Mouse (Mus musculus): ENCODE data around the gene Asic2. TPM values are rescaled to one million over a fixed set of nuclear protein-coding genes. Genes with fewer than 3 reads are reported as not detected.

The Asic2 gene
- total and polyA plus RNA-seq, 3 experiments, result not detected

DNA sequence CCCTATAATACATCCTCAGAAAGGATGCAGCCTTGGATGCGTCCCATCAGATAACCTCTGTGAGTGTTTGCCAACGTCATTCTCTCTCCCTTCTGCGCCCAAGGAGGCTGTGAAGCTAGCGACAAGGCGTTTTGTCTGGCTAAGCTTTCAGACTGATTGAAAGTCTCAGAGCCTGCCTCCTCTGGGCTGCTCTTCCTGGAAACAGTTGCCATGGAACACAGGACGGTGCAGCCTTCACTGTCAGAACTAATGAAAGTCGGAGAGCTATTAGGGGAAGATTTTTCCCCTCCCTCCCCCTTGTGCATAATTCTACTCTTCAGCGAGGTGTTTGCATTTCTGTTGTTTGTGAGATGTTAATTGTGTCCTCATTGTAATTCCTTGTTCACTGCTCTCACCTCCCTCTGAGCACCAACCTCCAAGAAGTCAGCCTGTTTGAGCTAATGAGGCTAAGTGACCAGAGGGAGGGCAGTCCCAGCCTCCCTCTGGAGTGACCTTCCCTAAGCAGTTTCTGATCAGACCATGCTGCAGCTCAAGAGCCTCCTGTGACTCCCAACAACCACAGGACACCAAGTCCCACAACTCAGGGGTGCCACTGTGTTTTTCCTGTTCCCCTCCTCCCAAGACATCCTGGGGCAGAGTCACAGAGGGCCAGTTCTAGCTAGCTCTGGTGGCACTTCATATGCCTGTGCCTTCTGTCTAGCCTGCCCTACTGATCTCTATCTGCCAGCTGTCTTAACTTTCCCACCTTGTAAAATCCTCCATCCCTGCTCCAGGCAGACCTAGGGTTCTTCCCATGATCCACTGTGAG is 70.5 kb downstream of the Asic2 start:
- Histone ChIP-seq H3K4me1 (ENCODE audit: control insufficient read depth in 1 of 2, insufficient read depth in 2 of 2, low read length in 2 of 2) (no peaks in the 10 kb centered on the region), H3K27ac (ENCODE audit: control insufficient read depth, low read depth, low read length) (no peak overlapping the region), H3K36me3 (ENCODE audit: control insufficient read depth in 1 of 2, insufficient read depth in 2 of 2, low read length in 2 of 2) (no peaks in the 10 kb centered on the region), H3K4me3 (ENCODE audit: control insufficient read depth in 1 of 2, insufficient read depth in 1 of 2, low read depth in 2 of 2, low read length in 2 of 2) (no peak overlapping the region), H3K9ac (ENCODE audit: control insufficient read depth, low read depth, low read length, poor library complexity, severe bottlenecking) (no peak overlapping the region), H3K27me3 (ENCODE audit: control insufficient read depth in 1 of 2, insufficient read depth in 2 of 2, low read length in 2 of 2) (no peaks in the 10 kb centered on the region), H3K79me2 (ENCODE audit: control insufficient read depth, insufficient read depth, low read length, poor library complexity) (no peaks in the 10 kb centered on the region), H3K9me3 (replicated peaks; ENCODE audit: insufficient read depth, low read length) (no peaks in the 10 kb centered on the region)
- no peak for DNase-seq (ENCODE audit: low read depth, low spot score)
- TF ChIP-seq RCOR1 (IDR thresholded peaks at IDR 0.05; ENCODE audit: low read depth, low read length) (no peak), BHLHE40 (IDR thresholded peaks at IDR 0.05; ENCODE audit: borderline replicate concordance, low read depth, low read length) (no peak), JUND (IDR thresholded peaks at IDR 0.05; ENCODE audit: low read depth, low read length) (no peak), MYB (IDR thresholded peaks at IDR 0.05; ENCODE audit: low read depth, low read length) (no peak), TAL1 (IDR thresholded peaks at IDR 0.05; ENCODE audit: low read length) (no peak), RAD21 (IDR thresholded peaks at IDR 0.05; ENCODE audit: low read depth, low read length) (no peak), KAT2A (conservative IDR thresholded peaks at IDR 0.05; ENCODE audit: low read depth, low read length) (no peak), POLR2AphosphoS2 (IDR thresholded peaks at IDR 0.05; ENCODE audit: low read length) (no peak), MYC (IDR thresholded peaks at IDR 0.05; ENCODE audit: low read depth, low read length) (no peak), ZKSCAN1 (IDR thresholded peaks at IDR 0.05; ENCODE audit: low read depth, low read length) (no peak), CHD1 (IDR thresholded peaks at IDR 0.05; ENCODE audit: low read depth, low read length) (no peak), UBTF (IDR thresholded peaks at IDR 0.05; ENCODE audit: borderline replicate concordance, insufficient read depth, low read depth, low read length) (no peak), E2F4 (IDR thresholded peaks at IDR 0.05; ENCODE audit: borderline replicate concordance, low read depth, low read length) (no peak), ELF1 (IDR thresholded peaks at IDR 0.05; ENCODE audit: low read depth, low read length) (no peak), MXI1 (IDR thresholded peaks at IDR 0.05; ENCODE audit: low read depth, low read length) (no peak), ETS1 (IDR thresholded peaks at IDR 0.05; ENCODE audit: low read depth, low read length) (no peak), GABPA (IDR thresholded peaks at IDR 0.05; ENCODE audit: low read depth, low read length) (no peak), NELFE (IDR thresholded peaks at IDR 0.05; ENCODE audit: low read depth, low read length) (no peak), ZMIZ1 (IDR thresholded peaks at IDR 0.05; ENCODE audit: low read depth, low read length) (no peak)

DNA sequence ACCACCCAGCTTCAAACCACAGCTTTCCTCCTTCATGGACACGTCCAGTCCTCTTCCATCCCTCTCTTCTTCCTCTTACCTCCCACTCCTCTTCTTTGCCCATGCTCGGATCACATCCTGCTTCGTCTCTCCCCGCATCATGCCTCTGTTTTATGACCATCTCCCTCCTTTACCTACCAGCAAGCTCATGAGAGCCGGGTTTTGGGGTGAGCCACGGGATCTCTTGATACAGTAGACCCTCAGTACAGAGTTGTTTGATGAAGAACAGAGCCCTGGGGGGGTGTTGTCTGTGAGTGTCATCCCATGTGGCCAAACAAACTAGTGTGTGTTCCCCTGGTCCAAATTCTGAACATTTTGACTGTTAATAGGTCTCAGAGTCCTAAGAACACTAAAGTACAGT is 71.7 kb downstream of the Asic2 start:
- H3K4me1 ChIP-seq (ENCODE audit: control insufficient read depth in 1 of 2, insufficient read depth in 2 of 2, low read length in 2 of 2), result no peaks in the 10 kb centered on the region
- H3K36me3 ChIP-seq (ENCODE audit: control insufficient read depth in 1 of 2, insufficient read depth in 2 of 2, low read length in 2 of 2), result no peaks in the 10 kb centered on the region
- no peak overlapping the region for H3K9ac ChIP-seq (ENCODE audit: control insufficient read depth, low read depth, low read length, poor library complexity, severe bottlenecking)
- no peak for DNase-seq (ENCODE audit: low read depth, low spot score)
- no peaks in the 10 kb centered on the region for H3K79me2 ChIP-seq (ENCODE audit: control insufficient read depth, insufficient read depth, low read length, poor library complexity)
- H3K9me3 ChIP-seq (replicated peaks; ENCODE audit: insufficient read depth, low read length), result no peaks in the 10 kb centered on the region
- no peaks in the 10 kb centered on the region for H3K27me3 ChIP-seq (ENCODE audit: control insufficient read depth in 1 of 2, insufficient read depth in 2 of 2, low read length in 2 of 2)
- H3K4me3 ChIP-seq (ENCODE audit: control insufficient read depth in 1 of 2, insufficient read depth in 1 of 2, low read depth in 2 of 2, low read length in 2 of 2), result no peak overlapping the region
- no peak overlapping the region for H3K27ac ChIP-seq (ENCODE audit: control insufficient read depth, low read depth, low read length)
- TF ChIP-seq UBTF (IDR thresholded peaks at IDR 0.05; ENCODE audit: borderline replicate concordance, insufficient read depth, low read depth, low read length) (no peak), TBP (IDR thresholded peaks at IDR 0.05; ENCODE audit: low read depth, low read length) (no peak), KAT2A (conservative IDR thresholded peaks at IDR 0.05; ENCODE audit: low read depth, low read length) (no peak), MAX (IDR thresholded peaks at IDR 0.05; ENCODE audit: low read length) (no peak), MAZ (IDR thresholded peaks at IDR 0.05; ENCODE audit: low read depth, low read length) (no peak), RCOR1 (IDR thresholded peaks at IDR 0.05; ENCODE audit: low read depth, low read length) (no peak), ZC3H11A (IDR thresholded peaks at IDR 0.05; ENCODE audit: low read depth, low read length) (no peak), MXI1 (IDR thresholded peaks at IDR 0.05; ENCODE audit: low read depth, low read length) (no peak), TAL1 (IDR thresholded peaks at IDR 0.05; ENCODE audit: low read length) (no peak), HCFC1 (IDR thresholded peaks at IDR 0.05; ENCODE audit: low read depth, low read length) (no peak), E2F4 (IDR thresholded peaks at IDR 0.05; ENCODE audit: borderline replicate concordance, low read depth, low read length) (no peak), USF2 (IDR thresholded peaks at IDR 0.05; ENCODE audit: borderline replicate concordance in 1 of 2, insufficient read depth in 1 of 2, low read depth in 1 of 2, low read length in 2 of 2) (no peak), MEF2A (IDR thresholded peaks at IDR 0.05; ENCODE audit: extremely low read depth, insufficient replicate concordance, low read depth, low read length, poor library complexity, severe bottlenecking) (no peak), USF1 (IDR thresholded peaks at IDR 0.05; ENCODE audit: low read depth, low read length) (no peak)
